Mouse (Mus musculus) embryo, embryonic 11 days (tissue): ENCODE measurements around the gene Bzw1.

Experiments used
- DNase-seq: peaks from one replicate; pipeline ENCODE4 v3.0.0-alpha.2; 2015

The Bzw1 gene

GRCm38 (mm10) chr1:58397731-58398130, 5.0 kb downstream of the Bzw1 start:
- no peak for DNase-seq

- DNase-seq, result no peak
These were observed 8.7 kb downstream of the Bzw1 start for GRCm38 (mm10) chr1:58401396-58401795.

- no peak for DNase-seq
These were observed 11.0 kb downstream of the Bzw1 start for GRCm38 (mm10) chr1:58403745-58404144.

GRCm38 (mm10) chr1:58407321-58407720, 14.6 kb downstream of the Bzw1 start:
- no peak for DNase-seq

- no peak for DNase-seq
These were observed 15.4 kb downstream of the Bzw1 start for GRCm38 (mm10) chr1:58408141-58408540.

- no peak for DNase-seq
These were observed 17.0 kb downstream of the Bzw1 start for GRCm38 (mm10) chr1:58409553-58410197.

- DNase-seq, result no peak
These were observed 17.5 kb downstream of the Bzw1 start for GRCm38 (mm10) chr1:58410198-58410588.

GRCm38 (mm10) chr1:58410776-58411175, 18.1 kb downstream of the Bzw1 start:
- DNase-seq, result no peak

- DNase-seq, result no peak
These were observed 22.7 kb downstream of the Bzw1 start for GRCm38 (mm10) chr1:58415442-58415841.

GRCm38 (mm10) chr1:58416048-58416447, 23.4 kb downstream of the Bzw1 start:
- DNase-seq, result no peak

- DNase-seq, result no peak
These were observed 27.3 kb downstream of the Bzw1 start for GRCm38 (mm10) chr1:58420032-58420431.

GRCm38 (mm10) chr1:58420961-58421360, 28.3 kb downstream of the Bzw1 start:
- DNase-seq, result no peak

GRCm38 (mm10) chr1:58422879-58423278, 30.2 kb downstream of the Bzw1 start:
- DNase-seq, result peak; percentile 79

- DNase-seq, result peak; percentile 95
These were observed 30.9 kb downstream of the Bzw1 start, which contains the start of gene Clk1 for GRCm38 (mm10) chr1:58423371-58424248. Clk1 (minus strand) TSS chr1:58424066.

- no peak for DNase-seq
These were observed 31.9 kb downstream of the Bzw1 start for GRCm38 (mm10) chr1:58424551-58424950.

- peak; percentile 31 for DNase-seq
These were observed 52.0 kb downstream of the Bzw1 start for GRCm38 (mm10) chr1:58444691-58445090.

- peak; percentile 91 for DNase-seq
These were observed 52.5 kb downstream of the Bzw1 start, which contains the start of the genes Nif3l1 and Ppil3 for GRCm38 (mm10) chr1:58445143-58445722. Nif3l1 (plus strand) TSS chr1:58445151. Ppil3 (minus strand) TSS chr1:58445486.

GRCm38 (mm10) chr1:58445861-58446260, 53.2 kb downstream of the Bzw1 start:
- peak; percentile 6 for DNase-seq

- DNase-seq, result no peak
These were observed 55.1 kb downstream of the Bzw1 start for GRCm38 (mm10) chr1:58447766-58448165.

GRCm38 (mm10) chr1:58448396-58448795, 55.7 kb downstream of the Bzw1 start:
- DNase-seq, result no peak

GRCm38 (mm10) chr1:58454316-58454715, 61.6 kb downstream of the Bzw1 start:
- DNase-seq, result no peak
